Mouse (Mus musculus): ENCODE results near the gene Tmem191c.
"Not testable (repeated sequence)": the region's sequence is repeated elsewhere in the genome, so short reads cannot be mapped to it uniquely, and the experiment has no call there.

Gene Tmem191c

DNA sequence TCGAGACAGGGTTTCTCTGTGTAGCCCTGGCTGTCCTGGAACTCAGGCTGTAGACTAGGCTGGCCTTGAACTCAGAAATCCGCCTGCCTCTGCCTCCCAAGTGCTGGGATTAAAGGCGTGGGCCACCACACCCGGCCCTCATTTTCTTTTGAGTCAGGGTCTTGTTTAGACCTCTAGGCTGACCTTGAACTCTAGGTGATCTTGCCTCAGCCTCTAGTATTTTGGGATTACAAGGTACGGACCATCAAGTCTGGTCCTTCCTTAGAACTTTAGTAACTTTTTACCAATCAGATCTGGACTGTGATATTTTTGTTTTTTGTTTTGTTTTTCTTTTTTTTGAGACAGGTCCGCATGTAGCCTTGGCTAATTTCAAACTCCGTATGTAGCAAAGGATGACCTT lies at the start of gene Tmem191c:
TSS of gene Tmem191c (plus strand) at position 357 of the 400 bp plus-strand sequence.
- no peak for DNase-seq

DNA sequence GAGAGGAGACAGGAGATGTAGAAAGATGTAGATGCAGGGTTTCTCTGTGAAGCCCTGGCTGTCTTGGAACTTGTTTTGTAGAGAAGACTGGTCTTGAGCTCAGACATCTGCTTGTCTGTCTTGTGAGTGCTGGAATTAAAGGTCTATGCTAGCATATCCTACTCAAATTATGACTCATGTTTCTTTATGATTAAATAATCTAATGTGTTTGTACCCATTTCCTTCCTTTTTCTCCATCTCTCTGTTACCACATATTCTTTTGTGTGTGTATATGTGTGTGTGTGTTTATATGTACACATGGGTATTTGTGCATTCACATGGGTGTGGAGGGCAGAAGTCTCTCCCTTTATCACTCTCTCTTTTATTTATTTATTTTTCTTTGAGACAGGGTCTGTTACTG lies 49.4 kb upstream of the Tmem191c start:
- no peak for DNase-seq

DNA sequence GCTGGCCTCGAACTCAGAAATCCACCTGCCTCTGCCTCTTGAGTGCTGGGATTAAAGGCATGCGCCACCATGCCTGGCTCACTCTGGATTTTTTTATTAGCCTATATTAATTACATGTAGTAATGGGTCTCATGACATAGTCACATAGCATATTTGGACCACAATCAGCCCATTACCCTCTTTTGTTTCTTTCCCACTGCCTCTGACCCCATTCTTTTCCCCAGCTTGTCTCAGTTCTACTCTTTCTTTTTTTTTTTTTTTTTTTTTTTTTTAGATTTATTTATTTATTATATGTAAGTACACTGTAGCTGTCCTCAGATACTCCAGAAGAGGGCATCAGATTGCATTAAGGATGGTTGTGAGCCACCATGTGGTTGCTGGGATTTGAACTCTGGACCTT lies 44.4 kb upstream of the Tmem191c start:
- not testable (repeated sequence) for DNase-seq

DNA sequence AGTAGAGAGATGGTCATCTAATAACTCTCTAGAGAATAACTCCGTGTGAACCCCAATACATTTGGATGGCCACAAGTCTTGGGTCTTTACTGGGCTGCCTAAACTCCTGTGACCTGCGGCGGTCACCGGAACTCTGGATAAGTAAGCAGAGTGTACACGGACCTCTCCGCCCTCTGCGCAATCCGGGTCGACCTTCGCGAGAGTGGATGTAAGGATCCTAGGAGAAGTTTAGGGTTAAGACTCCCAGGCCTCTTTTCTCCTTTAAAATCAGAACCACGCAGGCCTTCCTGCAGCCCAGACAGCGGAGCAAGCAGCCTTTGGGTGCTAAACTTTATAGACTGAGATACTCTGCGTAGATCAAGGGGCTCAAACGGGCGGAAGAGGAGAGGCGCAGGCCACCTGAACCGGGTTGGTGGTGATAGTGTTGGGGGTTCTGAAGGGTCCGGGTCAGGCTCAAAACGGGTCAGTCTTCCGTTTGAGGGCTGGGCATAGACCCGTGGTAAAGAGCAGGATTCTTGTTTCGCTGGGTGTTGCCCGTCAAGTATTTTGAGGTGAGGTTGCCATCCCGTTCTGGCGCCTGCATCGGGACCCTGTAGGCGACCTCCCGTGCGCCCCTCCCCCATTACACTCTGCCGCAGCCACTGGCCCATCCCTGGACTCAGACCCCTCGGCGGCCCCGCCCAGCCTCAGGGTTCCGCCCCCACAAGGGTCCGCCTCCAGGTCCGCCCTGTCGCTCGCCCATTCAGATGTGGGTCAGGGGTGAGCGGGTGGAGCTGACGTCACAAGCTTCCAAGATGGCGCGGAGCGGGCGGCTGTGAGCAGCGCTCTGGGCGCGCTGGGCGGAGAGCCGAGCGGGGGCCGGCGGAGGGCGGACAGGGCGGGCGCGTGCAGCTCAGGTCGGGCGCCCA lies 42.8 kb upstream of the Tmem191c start, which contains the start of gene Hic2:
TSS of gene Hic2 (plus strand) at position 779 of the 908 bp plus-strand sequence.
- peak; percentile 86 for DNase-seq

DNA sequence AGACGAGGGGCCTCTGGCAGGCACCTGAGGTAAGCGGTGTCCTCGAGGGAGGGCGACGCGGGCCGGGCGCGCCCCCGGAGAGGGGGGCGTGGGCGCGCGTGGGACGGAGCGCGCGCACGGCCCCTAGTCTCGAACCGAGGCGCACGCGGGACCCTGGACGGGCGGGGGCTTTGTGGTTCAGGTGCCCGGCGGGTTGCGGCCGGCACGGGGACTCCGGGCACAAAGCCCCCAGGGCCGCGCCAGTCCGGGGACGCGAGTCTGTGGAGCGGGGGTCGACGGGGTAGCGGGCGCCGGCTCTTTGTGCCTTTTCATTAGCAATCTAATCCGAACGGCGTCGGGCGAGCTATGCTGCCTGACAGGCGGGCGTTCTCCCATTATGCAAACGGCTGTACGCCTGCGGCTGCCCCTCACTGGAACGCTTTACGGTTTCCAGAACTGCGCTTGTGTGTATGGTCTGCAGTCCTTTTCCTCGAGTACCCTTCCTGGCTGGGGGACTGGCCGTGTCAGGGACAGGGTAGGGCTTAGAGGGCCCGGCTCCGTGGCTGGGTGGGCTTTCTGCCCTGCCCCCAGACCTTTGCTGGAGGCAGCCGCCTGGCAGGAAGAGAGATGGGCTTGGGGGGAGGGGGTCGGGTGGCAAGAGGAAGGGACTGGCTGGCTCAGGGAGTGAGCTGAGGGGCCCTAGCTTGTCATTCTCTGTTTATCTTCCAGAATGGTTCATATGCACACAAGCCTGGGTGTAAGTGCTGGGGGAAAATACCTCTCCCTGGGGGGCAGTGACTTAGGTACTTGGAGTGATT lies 42.0 kb upstream of the Tmem191c start:
- DNase-seq: peak; percentile 58

DNA sequence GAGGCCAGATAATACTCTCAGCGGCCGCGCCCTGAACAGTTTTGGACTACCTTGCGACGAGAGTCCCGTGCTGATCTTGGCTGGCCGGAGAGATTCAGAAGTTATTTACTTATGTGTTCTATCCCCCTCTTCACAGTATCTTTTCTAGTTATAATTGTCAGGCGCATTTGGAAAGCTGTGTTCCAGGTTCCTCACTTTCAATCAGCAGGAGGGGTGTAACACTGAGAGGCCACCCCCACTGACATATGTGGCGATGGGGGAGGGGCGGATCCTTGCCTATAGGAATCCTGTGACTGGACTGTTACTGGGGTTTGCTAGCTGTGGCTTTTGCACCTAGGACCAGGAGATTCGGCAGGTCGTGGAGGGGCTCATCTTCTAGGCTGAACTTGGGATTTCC lies 41.4 kb upstream of the Tmem191c start:
- peak; percentile 62 for DNase-seq

DNA sequence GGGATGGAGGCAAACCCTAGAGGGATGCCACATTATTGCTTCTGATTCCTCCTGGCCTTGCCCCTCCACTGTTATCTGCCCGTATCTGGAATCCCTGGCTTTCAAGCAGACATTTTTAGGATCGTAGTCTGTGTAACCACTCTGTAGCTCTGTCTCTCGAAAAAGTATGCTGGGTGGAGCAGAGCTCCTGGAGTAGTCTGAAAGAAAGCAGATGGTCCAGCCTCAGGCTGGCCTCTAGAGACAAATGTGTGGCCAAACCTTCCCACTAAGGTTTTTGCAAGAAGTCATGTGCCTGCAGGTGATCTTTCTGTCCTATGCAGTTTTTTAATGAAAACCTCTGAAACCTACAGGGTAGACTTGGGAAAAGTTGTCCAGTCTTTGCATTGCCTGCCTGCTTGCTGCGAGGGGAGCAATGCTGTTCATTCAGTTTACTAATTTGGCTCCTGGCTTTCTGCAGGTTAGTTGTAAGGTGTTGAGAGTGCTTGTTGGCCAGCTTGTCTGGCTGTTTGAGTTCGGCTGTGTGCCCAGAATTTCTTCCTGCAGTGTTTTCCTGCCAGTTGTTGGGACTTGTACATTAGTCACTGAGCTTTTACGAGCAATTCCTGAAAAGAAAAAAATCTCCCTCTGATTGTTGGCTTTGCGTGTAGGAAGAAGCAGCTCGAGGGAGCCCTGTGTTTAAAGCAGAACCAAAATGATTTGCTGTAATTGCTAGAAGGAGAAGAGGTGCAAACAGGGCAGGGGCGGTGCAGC lies 40.8 kb upstream of the Tmem191c start:
- DNase-seq: no peak

DNA sequence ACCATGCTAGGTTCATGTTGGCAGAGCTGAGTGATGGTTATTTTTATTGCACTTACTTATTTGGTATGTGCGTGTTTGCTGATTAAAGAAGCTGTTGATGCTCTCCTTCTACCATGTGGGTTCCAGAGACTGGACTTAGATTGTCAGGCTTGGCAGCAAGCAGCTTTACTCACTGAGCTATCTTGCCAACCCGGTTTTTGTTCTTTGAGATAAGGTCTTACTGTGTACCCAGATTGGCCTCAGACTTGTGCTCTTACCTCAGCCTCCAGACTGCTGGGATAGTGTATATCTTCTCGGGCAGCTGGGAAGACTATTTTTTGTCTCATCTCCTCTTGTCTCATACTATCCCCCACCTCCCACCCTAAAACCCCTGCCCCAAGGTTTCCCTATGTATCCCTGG lies 38.2 kb upstream of the Tmem191c start:
- DNase-seq: no peak

DNA sequence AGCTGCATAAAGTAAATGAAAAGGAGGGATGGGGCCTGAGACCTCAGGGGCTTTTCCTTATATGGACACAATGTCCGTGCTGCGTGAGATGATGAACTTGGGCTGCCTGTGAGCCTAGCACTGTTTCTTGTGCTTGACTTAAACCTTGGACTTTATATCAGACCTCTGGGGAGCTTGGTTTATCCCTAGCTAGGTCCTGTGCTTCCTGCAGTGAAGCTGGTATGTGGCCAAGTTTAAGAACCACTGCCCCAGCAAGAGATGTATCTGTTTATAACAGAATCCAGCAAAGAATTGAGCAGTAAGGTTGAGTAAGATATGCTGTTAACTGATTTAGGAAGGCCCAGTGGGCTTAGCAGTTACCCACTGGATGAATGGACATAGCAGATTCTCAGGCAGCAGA lies 36.5 kb upstream of the Tmem191c start:
- DNase-seq: no peak

DNA sequence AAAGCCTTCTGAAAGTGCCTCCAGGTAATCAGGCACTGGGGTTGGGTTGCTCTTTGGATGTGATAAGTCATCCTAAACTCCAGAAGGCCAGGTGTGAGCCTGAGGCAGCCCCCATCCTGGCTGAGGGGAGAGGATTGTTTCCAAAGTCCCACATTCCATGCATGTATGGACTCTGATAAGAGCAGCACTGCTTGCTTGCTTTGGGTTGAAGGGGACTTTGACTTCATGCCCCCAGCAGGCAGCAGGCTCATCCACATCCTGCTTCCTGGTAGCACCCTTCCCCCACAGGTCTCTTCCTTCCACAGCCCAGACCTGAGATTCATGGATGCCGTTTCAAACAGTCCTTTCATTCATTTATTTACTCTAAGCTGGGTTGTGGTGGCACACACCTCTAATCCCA lies 32.1 kb upstream of the Tmem191c start:
- DNase-seq: no peak

DNA sequence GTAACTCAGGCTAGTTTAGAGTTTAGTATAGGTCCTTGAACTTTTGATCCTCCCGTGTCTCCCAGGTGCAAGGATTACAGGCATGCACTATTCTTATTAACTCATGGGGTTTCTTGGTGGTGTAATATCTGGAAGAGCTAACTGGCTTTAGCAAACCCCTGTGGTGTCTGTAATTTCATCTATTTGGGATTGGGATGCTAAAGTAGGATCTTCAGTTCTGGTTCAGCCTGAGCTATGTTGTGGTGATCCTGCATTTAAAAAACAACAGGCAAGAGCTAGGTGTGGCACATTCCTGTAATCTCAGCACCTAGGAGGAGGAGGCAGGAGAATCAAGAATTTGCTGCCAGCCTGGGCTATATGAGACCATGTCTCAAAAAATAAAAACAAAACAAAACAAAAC lies 30.9 kb upstream of the Tmem191c start:
- no peak for DNase-seq

DNA sequence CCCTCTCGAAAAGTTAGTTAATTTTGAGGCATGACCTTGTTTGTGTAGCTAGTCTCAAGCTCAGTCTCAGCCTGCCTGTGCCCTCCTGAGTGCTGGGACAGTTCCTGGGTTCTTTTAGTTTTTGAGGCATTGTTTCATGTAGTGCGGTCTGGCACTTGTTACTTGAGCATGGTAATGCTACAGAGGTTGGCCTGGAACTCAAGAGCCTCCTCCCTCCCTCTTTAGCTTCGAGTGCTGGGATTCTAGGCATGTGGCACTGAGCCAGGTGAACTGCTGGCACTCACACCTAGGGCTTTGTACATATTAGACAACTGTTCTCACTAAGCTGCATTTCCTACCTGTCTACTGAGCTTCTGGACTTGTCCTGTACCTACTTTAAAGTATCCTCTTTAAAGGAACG lies 28.1 kb upstream of the Tmem191c start:
- DNase-seq: no peak

DNA sequence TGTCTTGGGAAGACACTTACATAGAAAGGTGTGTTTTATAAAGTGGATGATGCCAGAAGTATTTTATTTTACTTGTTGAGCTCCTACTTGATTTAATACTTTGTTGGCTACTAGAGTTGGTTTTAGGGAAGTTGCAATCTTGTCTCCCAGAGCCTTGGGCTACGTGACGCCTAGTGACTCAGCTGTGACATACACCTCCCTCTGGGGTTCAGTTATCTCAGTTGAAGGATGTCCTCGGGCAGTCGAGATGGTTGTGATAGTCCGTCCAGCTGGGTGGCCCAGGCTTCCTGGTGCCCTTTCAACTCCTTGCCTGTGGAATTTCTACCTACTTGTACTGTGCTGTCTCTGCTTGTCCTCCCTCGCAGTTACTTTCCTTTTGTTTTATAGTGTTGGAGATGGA lies 26.7 kb upstream of the Tmem191c start:
- DNase-seq: no peak

DNA sequence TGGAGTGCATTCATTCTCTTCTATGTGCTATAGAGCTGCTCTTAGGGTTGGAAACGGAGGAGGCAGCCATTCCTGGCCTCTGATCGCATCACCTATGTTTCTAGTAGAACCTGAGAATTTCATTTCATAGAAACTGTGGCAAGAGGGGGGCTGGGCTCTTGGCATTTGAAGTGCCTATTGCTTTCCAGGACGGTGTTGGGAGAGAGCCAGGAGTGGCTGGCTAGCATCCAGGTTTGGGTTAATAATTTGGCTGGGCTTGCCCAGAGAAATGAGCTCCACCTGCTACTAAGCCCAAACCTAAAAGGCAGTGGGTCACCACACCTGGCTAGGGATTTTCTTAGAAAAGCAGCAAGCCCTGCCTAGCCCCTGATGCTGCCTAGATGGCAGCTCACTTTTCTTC lies 24.3 kb upstream of the Tmem191c start:
- DNase-seq: peak; percentile 56

DNA sequence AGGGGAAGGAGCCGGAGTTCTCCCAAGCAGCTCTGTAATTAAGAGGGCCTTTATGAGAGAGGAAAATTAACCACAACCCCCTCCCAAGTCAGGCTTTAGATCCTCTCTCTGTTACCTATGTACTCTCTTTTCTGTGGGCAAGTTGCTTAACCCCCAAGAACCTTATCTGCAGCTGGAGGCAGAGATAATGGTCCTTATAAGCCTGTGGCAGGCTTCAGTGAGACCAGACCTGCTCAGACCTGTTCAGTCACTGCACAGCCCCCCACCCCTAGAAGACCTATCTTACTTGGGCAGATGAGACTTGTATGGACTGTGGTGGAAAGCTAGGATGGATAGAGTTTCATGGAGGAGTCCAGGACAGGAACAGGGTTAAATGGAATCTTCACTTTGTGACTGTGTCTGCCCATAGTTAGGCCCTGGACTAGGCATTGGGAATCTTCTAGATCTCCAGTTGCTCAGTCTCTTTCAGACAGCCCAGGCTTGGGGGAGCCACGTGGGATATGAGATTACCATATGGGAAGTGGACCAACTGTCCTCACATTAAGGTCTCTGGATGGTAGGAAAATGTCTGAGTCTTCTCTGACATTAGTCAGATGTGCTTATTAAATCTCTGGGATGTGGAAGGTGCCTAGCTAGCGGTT lies 23.7 kb upstream of the Tmem191c start:
- DNase-seq: no peak

DNA sequence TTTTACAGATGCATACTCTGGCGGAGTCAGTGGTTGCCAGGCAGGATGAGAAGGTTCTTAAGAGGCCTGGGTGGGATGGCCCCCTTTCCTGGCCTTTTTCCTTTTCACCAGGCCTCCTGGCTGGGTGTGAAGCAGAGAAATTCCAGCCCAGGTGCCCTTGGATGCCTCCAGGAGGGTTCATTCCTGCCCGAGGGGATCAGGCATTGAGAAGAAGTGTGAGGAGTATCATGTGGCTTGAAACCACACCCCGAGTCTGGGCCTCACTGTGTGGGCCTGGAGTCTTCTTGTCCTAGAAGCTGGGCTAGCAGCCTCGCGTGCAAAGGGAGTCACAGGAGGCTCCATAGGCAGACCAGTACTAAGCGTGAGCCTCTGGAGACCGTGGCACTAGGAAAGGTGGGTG lies 23.0 kb upstream of the Tmem191c start:
- no peak for DNase-seq

DNA sequence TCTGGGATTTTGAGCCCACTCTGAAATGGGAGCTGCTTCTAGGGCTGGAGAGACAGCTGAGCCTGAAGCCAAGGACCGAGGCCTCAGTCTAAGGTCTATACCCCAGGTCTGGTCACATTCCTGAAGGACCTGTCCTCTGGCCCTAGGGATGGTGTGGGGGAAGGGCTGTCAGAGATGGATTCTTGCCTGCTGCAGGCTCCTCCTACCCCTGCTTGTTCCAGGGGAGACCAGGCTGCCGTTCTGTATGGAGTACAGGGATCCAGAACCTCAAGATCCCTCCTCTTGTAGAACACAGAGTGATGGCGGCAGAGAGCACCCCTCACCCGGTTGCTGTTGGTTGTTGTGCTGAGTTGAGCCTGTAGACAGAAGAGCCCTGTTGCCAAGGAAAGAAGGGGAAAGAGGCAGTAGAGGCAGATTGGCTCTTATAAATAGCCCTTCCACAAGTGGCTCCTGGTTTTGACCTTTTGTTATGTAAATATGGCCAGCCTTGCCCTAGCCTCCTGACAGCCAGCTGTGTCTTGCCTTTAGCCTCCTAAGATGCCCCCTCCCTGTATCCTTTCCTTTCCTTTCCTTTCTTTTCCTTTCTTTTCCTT lies 21.8 kb upstream of the Tmem191c start:
- DNase-seq: no peak

DNA sequence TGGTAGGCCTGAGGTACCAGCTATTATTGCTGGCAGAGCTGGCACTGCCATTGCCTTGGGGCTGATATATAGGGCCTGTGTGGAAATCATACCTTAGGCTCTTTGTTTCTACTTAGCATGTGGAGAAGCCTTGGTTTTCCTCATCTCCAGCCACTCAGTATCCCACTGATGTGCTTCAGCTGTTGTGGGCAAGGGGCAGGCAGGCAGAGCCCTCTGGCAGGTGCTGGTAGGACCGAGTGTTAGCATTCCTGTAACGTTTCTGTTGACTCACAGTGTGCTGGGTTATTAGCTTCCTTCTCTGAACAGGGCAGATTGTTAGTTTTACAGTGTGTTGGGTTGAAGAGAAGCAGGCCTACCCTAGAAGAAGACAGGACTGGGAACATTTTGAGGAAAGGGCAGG lies 20.6 kb upstream of the Tmem191c start:
- no peak for DNase-seq

DNA sequence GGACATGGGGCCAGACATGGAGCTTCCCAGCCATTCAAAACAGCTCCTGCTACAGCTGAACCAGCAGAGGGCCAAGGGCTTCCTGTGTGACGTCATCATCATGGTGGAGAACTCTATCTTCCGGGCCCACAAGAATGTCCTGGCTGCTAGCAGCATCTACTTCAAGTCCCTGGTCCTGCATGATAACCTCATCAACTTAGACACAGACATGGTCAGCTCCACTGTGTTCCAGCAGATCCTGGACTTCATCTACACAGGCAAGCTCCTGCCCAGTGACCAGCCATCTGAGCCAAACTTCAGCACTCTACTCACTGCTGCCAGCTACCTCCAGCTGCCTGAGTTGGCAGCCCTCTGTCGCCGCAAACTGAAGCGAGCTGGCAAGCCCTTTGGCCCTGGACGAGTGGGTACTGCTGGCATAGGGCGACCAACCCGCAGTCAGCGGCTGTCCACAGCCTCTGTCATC lies 18.5 kb upstream of the Tmem191c start:
- DNase-seq: no peak

DNA sequence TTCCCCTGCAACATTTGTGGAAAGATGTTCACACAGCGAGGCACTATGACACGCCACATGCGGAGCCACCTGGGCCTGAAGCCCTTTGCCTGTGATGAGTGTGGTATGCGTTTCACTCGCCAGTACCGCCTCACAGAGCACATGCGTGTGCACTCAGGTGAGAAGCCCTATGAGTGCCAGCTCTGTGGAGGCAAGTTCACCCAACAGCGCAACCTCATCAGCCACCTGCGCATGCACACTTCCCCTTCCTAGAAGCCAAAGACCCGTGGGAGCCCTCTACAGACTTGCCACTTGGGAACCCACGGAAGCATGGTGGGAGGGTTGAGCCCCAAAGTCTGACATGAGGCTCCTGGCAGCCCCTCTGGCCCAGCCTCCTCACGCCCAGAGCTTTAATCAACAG lies 17.0 kb upstream of the Tmem191c start:
- no peak for DNase-seq

DNA sequence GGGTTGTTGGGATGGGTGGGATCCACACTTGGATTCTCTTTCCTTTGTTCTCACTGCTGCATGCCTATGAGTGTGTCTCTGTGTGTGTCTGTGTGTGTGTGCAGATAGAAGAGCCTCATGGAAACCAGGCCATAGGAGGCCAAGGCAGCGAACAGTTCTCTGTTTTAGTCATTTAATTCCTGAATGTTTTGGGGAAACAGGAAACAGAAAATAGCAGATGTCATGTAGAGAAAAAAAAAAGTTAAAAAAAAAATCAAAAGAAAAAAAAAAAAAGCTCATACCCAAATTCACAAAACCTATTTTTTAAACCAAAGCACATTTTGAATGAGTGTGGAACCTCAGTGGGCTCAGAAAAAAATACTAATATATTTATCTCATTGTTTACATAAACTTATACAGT lies 14.5 kb upstream of the Tmem191c start:
- no peak for DNase-seq

DNA sequence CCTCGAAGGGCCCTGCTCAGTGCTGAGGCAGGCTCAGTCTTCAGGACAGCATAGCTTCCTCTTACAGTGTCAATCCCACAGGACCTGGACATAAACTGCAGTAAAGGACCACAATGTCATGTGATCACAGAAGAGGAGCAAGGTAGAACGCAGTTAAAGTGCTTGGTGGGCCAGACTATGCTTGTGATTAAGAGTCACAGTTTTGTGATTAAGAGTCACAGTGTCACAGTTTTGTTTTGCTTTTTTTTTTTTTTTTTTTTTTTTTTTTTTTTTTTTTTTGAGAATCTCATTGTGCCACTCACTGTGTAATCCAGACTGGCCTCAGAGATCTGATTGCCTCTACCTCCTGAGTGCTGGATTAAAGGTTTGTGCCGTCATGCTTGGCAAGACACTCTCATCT lies 9.8 kb upstream of the Tmem191c start:
- no peak for DNase-seq
